In genomic region chr6:148517536-148518245, GRCm38 (mm10) we compare ENCODE assay signal across 23 mouse cellular contexts.
A peak's percentile ranks its signal among the peaks of the same experiment; 100 is the strongest.
DNase-seq lines count a peak whose midpoint lies in the region; ATAC-seq and TF ChIP-seq lines count a peak whose summit lies in the region.
"Had no signal": no experiment of that assay in that cellular context is flagged by ENCODE, and none has a peak within 500 bp of the region (broad histone marks: within the 10 kb centered on the region; RNA-seq: fewer than 3 reads in every experiment).

No protein-coding gene starts in this region.

- no peak overlapping the region for H3K9ac ChIP-seq in stomach, embryonic 14.5 days (replicated peaks; ENCODE audit: low read depth, low read length)
- no peak overlapping the region for H3K9ac ChIP-seq in stomach, postnatal 0 days (ENCODE audit: low read length)
- H3K9ac ChIP-seq in liver, embryonic 14.5 days (replicated peaks), result peak overlapping the region; percentile 19; the same call in 1 of the 2 replicates
- no peak overlapping the region for H3K9ac ChIP-seq in stomach, embryonic 15.5 days
- H3K9ac ChIP-seq in kidney, embryonic 14.5 days (ENCODE audit: low read depth, low read length), result no peak overlapping the region
- H3K9ac ChIP-seq: forebrain, embryonic 13.5 days; hindbrain, embryonic 14.5 days; kidney, embryonic 15.5 days; limb, embryonic 15.5 days; midbrain, embryonic 12.5 days had no signal

- ATAC-seq in stomach, embryonic 14.5 days (ENCODE audit: insufficient number of reproducible peaks, insufficient read depth, low FRiP score, low read depth), result peak; percentile 61; the same call in 1 of the 2 replicates
- ATAC-seq in stomach, postnatal 0 days (ENCODE audit: low FRiP score, low TSS enrichment), result no peak
- peak; percentile 86 for ATAC-seq in liver, embryonic 14.5 days (ENCODE audit: insufficient read depth)
- ATAC-seq in stomach, embryonic 15.5 days (ENCODE audit: insufficient read depth, low FRiP score, low read depth), result peak; percentile 84; the same call in 1 of the 2 replicates
- ATAC-seq in kidney, embryonic 14.5 days (ENCODE audit: low FRiP score, low TSS enrichment), result no peak
- ATAC-seq: activated CD4-positive, CD25-positive, alpha-beta regulatory T cell, adult 4 months; forebrain, embryonic 13.5 days; inflammation-experienced regulatory T-cells, adult 6 months had no signal

- WGBS in stomach, embryonic 14.5 days, result 65% methylated on average over 2 of the region's 2 CpGs
- 55% methylated on average over 2 of the region's 2 CpGs for WGBS in stomach, postnatal 0 days
- 18% methylated on average over 2 of the region's 2 CpGs for WGBS in liver, embryonic 14.5 days (ENCODE audit: insufficient replicate concordance)
- 64% methylated on average over 2 of the region's 2 CpGs for WGBS in stomach, embryonic 15.5 days
- 94% methylated on average over 2 of the region's 2 CpGs for WGBS in kidney, embryonic 14.5 days

- H3K27ac ChIP-seq in stomach, embryonic 14.5 days (ENCODE audit: low read length), result no peak overlapping the region
- H3K27ac ChIP-seq in stomach, postnatal 0 days (replicated peaks), result no peak overlapping the region
- H3K27ac ChIP-seq in liver, embryonic 14.5 days, result peak overlapping the region; percentile 92
- H3K27ac ChIP-seq in stomach, embryonic 15.5 days, result no peak overlapping the region
- H3K27ac ChIP-seq in kidney, embryonic 14.5 days (ENCODE audit: low read depth, low read length), result no peak overlapping the region
- H3K27ac ChIP-seq: forebrain, embryonic 13.5 days; hindbrain, embryonic 14.5 days; kidney, embryonic 15.5 days; limb, embryonic 15.5 days; midbrain, embryonic 12.5 days had no signal

- no peak for DNase-seq in stomach, postnatal 0 days (ENCODE audit: low spot score)
- peak; percentile 68 to 75 (median 69) for DNase-seq in liver, embryonic 14.5 days (ENCODE audit: low read depth in 3 of 3, low spot score in 3 of 3)
- no peak for DNase-seq in lung, postnatal 14 days
- DNase-seq in frontal cortex, adult 2 months (ENCODE audit: extremely low spot score in 1 of 2, low spot score in 1 of 2), result no peak
- DNase-seq: adrenal gland, adult 8-10 months; cerebellum, adult 11 months; cerebellum, adult 9-11 months; gastrocnemius, postnatal 10 days; heart, postnatal 4 days; kidney, postnatal 4 days; left cerebral cortex, postnatal 4 days; thymus, postnatal 14 days had no signal

- H3K4me2 ChIP-seq in stomach, embryonic 14.5 days (replicated peaks; ENCODE audit: low read depth, low read length), result no peak overlapping the region
- no peak overlapping the region for H3K4me2 ChIP-seq in stomach, postnatal 0 days (replicated peaks; ENCODE audit: low read depth)
- H3K4me2 ChIP-seq in liver, embryonic 14.5 days (ENCODE audit: low read depth), result peak overlapping the region; percentile 56
- H3K4me2 ChIP-seq in stomach, embryonic 15.5 days, result no peak overlapping the region
- H3K4me2 ChIP-seq in kidney, embryonic 14.5 days (replicated peaks; ENCODE audit: low read depth, low read length), result no peak overlapping the region
- H3K4me2 ChIP-seq: forebrain, embryonic 13.5 days; hindbrain, embryonic 14.5 days; kidney, embryonic 15.5 days; limb, embryonic 15.5 days; midbrain, embryonic 12.5 days had no signal

- no peaks in the 10 kb centered on the region for H3K27me3 ChIP-seq in stomach, embryonic 14.5 days (ENCODE audit: control insufficient read depth, insufficient read depth, low read length)
- no peaks in the 10 kb centered on the region for H3K27me3 ChIP-seq in stomach, postnatal 0 days (ENCODE audit: control insufficient read depth, insufficient read depth, low read length)
- no peaks in the 10 kb centered on the region for H3K27me3 ChIP-seq in erythroblast, embryonic 14.5 days (ENCODE audit: control insufficient read depth)
- no peaks in the 10 kb centered on the region for H3K27me3 ChIP-seq in liver, embryonic 14.5 days (ENCODE audit: control insufficient read depth, insufficient read depth, low read length)
- H3K27me3 ChIP-seq in stomach, embryonic 15.5 days (replicated peaks), result no peaks in the 10 kb centered on the region
- no peaks in the 10 kb centered on the region for H3K27me3 ChIP-seq in kidney, embryonic 14.5 days (ENCODE audit: control insufficient read depth, insufficient read depth, low read length)
- H3K27me3 ChIP-seq: forebrain, embryonic 13.5 days; kidney, embryonic 15.5 days; limb, embryonic 15.5 days; midbrain, embryonic 12.5 days had no signal

- H3K36me3 ChIP-seq in stomach, embryonic 14.5 days (ENCODE audit: control insufficient read depth, insufficient read depth, low read length), result no peaks in the 10 kb centered on the region
- H3K36me3 ChIP-seq in stomach, postnatal 0 days (ENCODE audit: control insufficient read depth, insufficient read depth, low read length), result no peaks in the 10 kb centered on the region
- H3K36me3 ChIP-seq in erythroblast, embryonic 14.5 days (ENCODE audit: control insufficient read depth), result no peaks in the 10 kb centered on the region; the same call in 1 of the 2 replicates
- H3K36me3 ChIP-seq in liver, embryonic 14.5 days (replicated peaks; ENCODE audit: control insufficient read depth, insufficient read depth, low read depth), result no peaks in the 10 kb centered on the region
- H3K36me3 ChIP-seq in stomach, embryonic 15.5 days, result no peaks in the 10 kb centered on the region
- no peaks in the 10 kb centered on the region for H3K36me3 ChIP-seq in kidney, embryonic 14.5 days (ENCODE audit: control insufficient read depth, insufficient read depth, low read length)
- H3K36me3 ChIP-seq: kidney, embryonic 15.5 days; limb, embryonic 15.5 days; midbrain, embryonic 12.5 days had no signal

- H3K9me3 ChIP-seq in stomach, embryonic 14.5 days (ENCODE audit: control insufficient read depth, low read depth, low read length), result no peaks in the 10 kb centered on the region
- H3K9me3 ChIP-seq in stomach, postnatal 0 days (ENCODE audit: control insufficient read depth, low read length), result no peaks in the 10 kb centered on the region
- no peaks in the 10 kb centered on the region for H3K9me3 ChIP-seq in erythroblast, embryonic 14.5 days (ENCODE audit: control insufficient read depth, low read length)
- no peaks in the 10 kb centered on the region for H3K9me3 ChIP-seq in liver, embryonic 14.5 days (ENCODE audit: control insufficient read depth, low read length)
- no peaks in the 10 kb centered on the region for H3K9me3 ChIP-seq in stomach, embryonic 15.5 days
- no peaks in the 10 kb centered on the region for H3K9me3 ChIP-seq in kidney, embryonic 14.5 days (ENCODE audit: control insufficient read depth, low read length)
- H3K9me3 ChIP-seq: forebrain, embryonic 13.5 days; kidney, embryonic 15.5 days; limb, embryonic 15.5 days; midbrain, embryonic 12.5 days had no signal

- TF ChIP-seq CTCF in stomach, postnatal 0 days (IDR thresholded peaks at IDR 0.05; ENCODE audit: low read depth), result no peak
- no peak for TF ChIP-seq CTCF in liver, embryonic 14.5 days (IDR thresholded peaks at IDR 0.05; ENCODE audit: low read depth)

- no peak overlapping the region for H3K4me3 ChIP-seq in stomach, embryonic 14.5 days (ENCODE audit: low read depth, low read length)
- no peak overlapping the region for H3K4me3 ChIP-seq in stomach, postnatal 0 days (ENCODE audit: low read depth, low read length)
- peak overlapping the region; percentile 19 for H3K4me3 ChIP-seq in erythroblast, embryonic 14.5 days (replicated peaks)
- no peak overlapping the region for H3K4me3 ChIP-seq in liver, embryonic 14.5 days (ENCODE audit: insufficient read depth in 1 of 2, low read depth in 2 of 2, low read length in 2 of 2)
- no peak overlapping the region for H3K4me3 ChIP-seq in stomach, embryonic 15.5 days (replicated peaks)
- no peak overlapping the region for H3K4me3 ChIP-seq in kidney, embryonic 14.5 days (ENCODE audit: low read length)
- H3K4me3 ChIP-seq: forebrain, embryonic 13.5 days; kidney, embryonic 15.5 days; limb, embryonic 15.5 days; midbrain, embryonic 12.5 days had no signal

- H3K4me1 ChIP-seq in stomach, embryonic 14.5 days (ENCODE audit: control insufficient read depth, insufficient read depth, low read length), result no peaks in the 10 kb centered on the region
- no peaks in the 10 kb centered on the region for H3K4me1 ChIP-seq in stomach, postnatal 0 days (replicated peaks; ENCODE audit: control insufficient read depth, insufficient read depth)
- H3K4me1 ChIP-seq in erythroblast, embryonic 14.5 days (ENCODE audit: control insufficient read depth), result peaks cover 89% of the 10 kb centered on the region
- peaks cover 62 to 65% of the 10 kb centered on the region in 2 experiments for H3K4me1 ChIP-seq in liver, embryonic 14.5 days (replicated peaks; ENCODE audit: control insufficient read depth in 2 of 2, insufficient read depth in 2 of 2, low read length in 1 of 2)
- H3K4me1 ChIP-seq in stomach, embryonic 15.5 days, result no peaks in the 10 kb centered on the region
- no peaks in the 10 kb centered on the region for H3K4me1 ChIP-seq in kidney, embryonic 14.5 days (ENCODE audit: control insufficient read depth, insufficient read depth, low read length)
- H3K4me1 ChIP-seq: forebrain, embryonic 13.5 days; kidney, embryonic 15.5 days; limb, embryonic 15.5 days; midbrain, embryonic 12.5 days had no signal

- no peak for TF ChIP-seq EP300 in stomach, postnatal 0 days (optimal IDR thresholded peaks at IDR 0.05)
- TF ChIP-seq EP300 in liver, embryonic 14.5 days (IDR thresholded peaks at IDR 0.05; ENCODE audit: low read depth), result peak; percentile 94

Comparison
In these comparisons a context has a peak if more than half of its experiments do, and no peak if none do; other contexts are left out.
1. ATAC-seq: peak in stomach, embryonic 14.5 days (single experiment), liver, embryonic 14.5 days (single experiment) and stomach, embryonic 15.5 days (single experiment); none in stomach, postnatal 0 days (single experiment) and kidney, embryonic 14.5 days (single experiment).
2. DNase-seq: peak in liver, embryonic 14.5 days (3 of 3); none in stomach, postnatal 0 days (single experiment), lung, postnatal 14 days (single experiment) and frontal cortex, adult 2 months (0 of 2).